Mouse (Mus musculus): ENCODE data around the gene Tlr3. TPM values are rescaled to one million over a fixed set of nuclear protein-coding genes. Genes with fewer than 3 reads are reported as not detected.
A peak's percentile ranks its signal among the peaks of the same experiment; 100 is the strongest.

The Tlr3 gene
- polyA plus RNA-seq, 1 experiment = 2.0 TPM

DNA sequence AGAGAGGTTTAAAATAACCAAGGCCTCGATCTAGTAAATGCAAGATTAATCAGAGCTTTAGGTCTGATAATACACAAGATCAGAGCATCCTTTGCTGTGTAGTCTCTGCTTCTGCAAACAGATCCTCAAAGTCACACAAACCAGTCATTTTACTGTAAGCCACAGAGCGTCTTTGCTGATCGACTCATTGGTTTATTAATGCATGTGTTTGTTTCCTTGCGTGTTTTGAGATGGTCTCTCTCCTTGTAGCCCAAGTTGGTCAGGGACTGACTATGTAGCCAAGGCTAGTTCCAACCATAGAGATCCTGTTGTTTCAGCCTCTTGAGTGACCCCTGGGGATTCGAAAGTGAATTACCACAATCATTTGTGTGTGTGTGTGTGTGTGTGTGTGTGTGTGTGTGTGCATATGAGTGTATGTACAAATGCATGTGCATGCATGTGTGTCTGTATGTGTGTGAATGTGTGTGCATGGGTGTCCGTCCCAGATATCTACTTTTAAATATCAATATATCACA lies 51.7 kb downstream of the Tlr3 start:
- Histone ChIP-seq H3K4me1 (replicated peaks; ENCODE audit: control insufficient read depth, insufficient read depth, low read length) (no peaks in the 10 kb centered on the region), H3K4me3 (ENCODE audit: control insufficient read depth, insufficient read depth, low read length) (no peak overlapping the region)
- WGBS = 84% methylated on average over 6 of the region's 6 CpGs

DNA sequence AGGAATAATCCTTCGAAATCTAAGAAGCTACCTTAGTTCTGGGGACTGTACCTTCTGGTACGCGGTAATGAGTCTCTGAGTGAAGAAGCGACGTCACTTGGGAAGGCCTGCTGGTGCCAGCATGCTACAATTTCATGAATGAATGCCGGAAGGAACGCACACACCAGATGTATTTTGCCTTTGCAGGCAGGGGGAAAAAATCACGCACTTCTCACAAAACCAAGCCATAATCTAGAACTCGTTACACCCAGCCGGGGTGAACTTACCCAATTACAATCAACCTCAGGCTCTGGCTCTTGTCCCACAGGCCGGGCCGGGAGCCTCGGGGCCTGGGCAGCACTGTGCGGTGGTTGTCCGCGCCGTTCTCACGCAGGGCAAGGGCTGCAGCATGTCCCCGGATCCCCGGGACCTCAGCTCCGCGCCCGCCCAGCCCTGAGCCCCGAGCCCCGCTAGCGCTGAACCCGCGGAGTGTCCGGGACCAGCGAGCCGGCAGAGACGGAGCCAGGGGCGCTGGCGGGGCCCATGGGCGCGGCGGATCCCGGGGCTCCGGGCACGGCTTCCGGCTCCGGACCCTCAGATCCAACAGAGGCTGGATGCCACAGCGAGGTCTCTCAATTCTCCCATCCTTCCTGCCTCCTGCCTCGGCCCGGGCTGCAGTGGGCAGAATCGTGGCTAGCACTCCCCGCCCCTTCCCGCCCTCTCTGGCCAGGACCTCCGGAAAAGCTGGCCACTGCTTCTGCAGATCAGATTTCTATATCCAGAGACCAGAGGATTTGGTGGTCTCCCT lies 52.6 kb downstream of the Tlr3 start:
- Histone ChIP-seq H3K27ac (ENCODE audit: control insufficient read depth, insufficient read depth, low read length) (no peak overlapping the region), H3K36me3 (ENCODE audit: control insufficient read depth, insufficient read depth, low read length) (no peaks in the 10 kb centered on the region), H3K4me3 (ENCODE audit: control insufficient read depth, insufficient read depth, low read length) (0 out of 2 replicates have a peak overlapping the region, but pooled peaks have one; percentile 8), H3K27me3 (ENCODE audit: control insufficient read depth, insufficient read depth, low read length) (no peaks in the 10 kb centered on the region), H3K4me1 (replicated peaks; ENCODE audit: control insufficient read depth, insufficient read depth, low read length) (no peaks in the 10 kb centered on the region)
- no peak for DNase-seq
- TF ChIP-seq CTCF (IDR thresholded peaks at IDR 0.05; ENCODE audit: borderline replicate concordance, control insufficient read depth, extremely low read depth, insufficient read depth, low read length, poor library complexity) (no peak), POLR2A (IDR thresholded peaks at IDR 0.05; ENCODE audit: control insufficient read depth, extremely low read depth, insufficient read depth, low read length, poor library complexity) (no peak)
- WGBS = 15% methylated on average over 49 of the region's 49 CpGs

More for the DNA sequence above, 51.7 kb downstream of the Tlr3 start:
- no peak for DNase-seq
- Histone ChIP-seq H3K36me3 (ENCODE audit: control insufficient read depth, insufficient read depth, low read length) (no peaks in the 10 kb centered on the region), H3K27ac (ENCODE audit: control insufficient read depth, insufficient read depth, low read length) (no peak overlapping the region), H3K27me3 (ENCODE audit: control insufficient read depth, insufficient read depth, low read length) (no peaks in the 10 kb centered on the region)
- no peak for TF ChIP-seq CTCF (IDR thresholded peaks at IDR 0.05; ENCODE audit: borderline replicate concordance, control insufficient read depth, extremely low read depth, insufficient read depth, low read length, poor library complexity)
- no peak for TF ChIP-seq POLR2A (IDR thresholded peaks at IDR 0.05; ENCODE audit: control insufficient read depth, extremely low read depth, insufficient read depth, low read length, poor library complexity)

DNA sequence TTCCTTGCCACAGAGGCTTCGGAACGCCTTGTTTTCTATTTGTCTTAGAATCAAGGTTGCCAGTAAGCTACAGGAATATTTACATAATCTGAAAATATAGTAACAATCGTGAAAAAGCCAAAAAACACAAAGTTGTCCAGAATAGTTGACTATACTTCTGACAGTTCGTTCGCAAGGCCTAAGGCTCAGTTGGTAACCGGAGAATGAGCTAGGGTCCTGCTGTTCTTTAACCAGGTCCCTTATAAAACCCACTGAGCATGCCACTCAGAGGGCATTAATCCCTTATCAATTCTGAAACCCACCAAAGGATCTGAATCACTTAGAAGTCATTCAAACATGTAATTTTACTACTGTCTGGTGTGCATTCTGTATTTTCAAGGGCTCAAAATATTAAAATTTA lies 55.1 kb downstream of the Tlr3 start:
- DNase-seq = no peak
- Histone ChIP-seq H3K36me3 (ENCODE audit: control insufficient read depth, insufficient read depth, low read length) (no peaks in the 10 kb centered on the region), H3K27ac (ENCODE audit: control insufficient read depth, insufficient read depth, low read length) (no peak overlapping the region), H3K4me1 (replicated peaks; ENCODE audit: control insufficient read depth, insufficient read depth, low read length) (no peaks in the 10 kb centered on the region), H3K27me3 (ENCODE audit: control insufficient read depth, insufficient read depth, low read length) (no peaks in the 10 kb centered on the region), H3K4me3 (ENCODE audit: control insufficient read depth, insufficient read depth, low read length) (no peak overlapping the region)
- WGBS = 96% methylated on average over 6 of the region's 6 CpGs
- TF ChIP-seq POLR2A (IDR thresholded peaks at IDR 0.05; ENCODE audit: control insufficient read depth, extremely low read depth, insufficient read depth, low read length, poor library complexity) (no peak), CTCF (IDR thresholded peaks at IDR 0.05; ENCODE audit: borderline replicate concordance, control insufficient read depth, extremely low read depth, insufficient read depth, low read length, poor library complexity) (no peak)

Other genes starting within 250 kb of the Tlr3 start
- 0.26 TPM in 1 of 2 replicates, not detected in the other for gene F11, start 149.0 kb downstream of the Tlr3 start, polyA plus RNA-seq (2012; rRNA removed)
- gene Klkb1, start 116.2 kb downstream of the Tlr3 start, polyA plus RNA-seq (2012; rRNA removed) = 0.10 TPM in 1 of 2 replicates, not detected in the other
- gene Gm45753, start 102.6 kb downstream of the Tlr3 start, polyA plus RNA-seq (2012; rRNA removed) = 0.05 TPM in 1 of 2 replicates, not detected in the other
- 1.5 and 1.9 TPM in 2 replicates for gene Cyp4v3, start 77.9 kb downstream of the Tlr3 start, polyA plus RNA-seq (2012; rRNA removed)
- 1.6 and 1.7 TPM in 2 replicates for gene Fam149a, start 28.8 kb downstream of the Tlr3 start, polyA plus RNA-seq (2012; rRNA removed)
- gene Sorbs2, start 96.7 kb upstream of the Tlr3 start, polyA plus RNA-seq (2012; rRNA removed) = 2.5 and 9.0 TPM in 2 replicates